Mouse (Mus musculus) liver, embryonic 14.5 days (tissue): ENCODE measurements at regions not wholly inside any gene's neighbourhood (a gene's known extent, or its start where the extent isn't known, plus 50 kb on each side); places are given as distances from the start of the nearest gene placed in this dataset.

Experiments
- ATAC-seq: fragments of 200-750 bp; cut with Nextera tagmentation; 2 replicates; pipeline ENCODE4 v1.8.0; 2017; ENCODE audit warnings: moderate number of reproducible peaks, mild to moderate bottlenecking, moderate library complexity; ENCODE audit not compliant: insufficient read depth
- DNase-seq, 3 experiments: peaks; one replicate each; pipeline ENCODE4 v3.0.0-alpha.2; 2012 to 2013; ENCODE audit warnings: low read depth in 3 of 3, low spot score in 3 of 3
- H3K27ac ChIP-seq: fragments of 300-500 bp; sonication (generic); 2 replicates; pipeline ENCODE4 v1.5.1; 2014; ENCODE audit warnings: moderate library complexity, mild to moderate bottlenecking, control low read depth, inconsistent platforms
- H3K27me3 ChIP-seq: fragments of 300-500 bp; sonication (generic); 2 replicates; pipeline ENCODE4 v1.6.1; 2014; ENCODE audit warnings: mild to moderate bottlenecking, low read length, moderate library complexity; ENCODE audit not compliant: control insufficient read depth, insufficient read depth
- H3K36me3 ChIP-seq: fragments of 300-500 bp; sonication (generic); replicated peaks from 2 replicates; pipeline ENCODE4 v1.6.1; 2014; ENCODE audit warnings: low read depth; ENCODE audit not compliant: control insufficient read depth, insufficient read depth
- H3K4me1 ChIP-seq, 2 experiments: fragments of 200-500 bp in 1 of 2; fragments of 300-500 bp in 1 of 2; sonication (generic) in 1 of 2; replicated peaks; 2 replicates each; pipeline ENCODE4 v1.6.1; 2012 to 2014; ENCODE audit warnings: antibody characterized with exemption in 1 of 2, inconsistent platforms in 1 of 2, low read length in 1 of 2; ENCODE audit not compliant: control insufficient read depth in 2 of 2, insufficient read depth in 2 of 2
- H3K4me2 ChIP-seq: fragments of 300-500 bp; sonication (generic); 2 replicates; pipeline ENCODE4 v1.6.1; 2014; ENCODE audit warnings: low read depth, mild to moderate bottlenecking, control low read depth, moderate library complexity
- H3K4me3 ChIP-seq, 2 experiments: fragments of 200-500 bp in 1 of 2; fragments of 300-500 bp in 1 of 2; sonication (generic) in 1 of 2; 2 replicates each; pipeline ENCODE4 v1.5.1; 2012 to 2014; ENCODE audit warnings: low read depth in 2 of 2, low read length in 2 of 2, mild to moderate bottlenecking in 2 of 2, control low read depth in 1 of 2, inconsistent platforms in 1 of 2, moderate library complexity in 1 of 2; ENCODE audit not compliant: insufficient read depth in 1 of 2
- H3K9ac ChIP-seq: fragments of 300-500 bp; sonication (generic); replicated peaks from 2 replicates; pipeline ENCODE4 v1.6.1; 2014; ENCODE audit warnings: mild to moderate bottlenecking, control low read depth, moderate library complexity
- H3K9me3 ChIP-seq: fragments of 300-500 bp; sonication (generic); 2 replicates; pipeline ENCODE4 v1.6.1; 2016; ENCODE audit warnings: low read length, mixed read lengths; ENCODE audit not compliant: control insufficient read depth
- CTCF ChIP-seq: IDR thresholded peaks from 2 replicates; pipeline ENCODE4 v1.5.1; 2016; ENCODE audit warnings: antibody characterized with exemption, low read depth, control low read depth
- EP300 ChIP-seq: IDR thresholded peaks from 2 replicates; pipeline ENCODE4 v1.6.1; 2016; ENCODE audit warnings: antibody characterized with exemption, low read depth
- WGBS: fragments of 180-500 bp; shearing (Covaris S2); extraction: QIAGEN DNeasy Blood & Tissue Kit; methylation state at CpG from one replicate; pipeline ENCODE4 v1.1.7; 2014; ENCODE audit not compliant: insufficient replicate concordance; 5-methylcytosine and 5-hydroxymethylcytosine counted together

DNA sequence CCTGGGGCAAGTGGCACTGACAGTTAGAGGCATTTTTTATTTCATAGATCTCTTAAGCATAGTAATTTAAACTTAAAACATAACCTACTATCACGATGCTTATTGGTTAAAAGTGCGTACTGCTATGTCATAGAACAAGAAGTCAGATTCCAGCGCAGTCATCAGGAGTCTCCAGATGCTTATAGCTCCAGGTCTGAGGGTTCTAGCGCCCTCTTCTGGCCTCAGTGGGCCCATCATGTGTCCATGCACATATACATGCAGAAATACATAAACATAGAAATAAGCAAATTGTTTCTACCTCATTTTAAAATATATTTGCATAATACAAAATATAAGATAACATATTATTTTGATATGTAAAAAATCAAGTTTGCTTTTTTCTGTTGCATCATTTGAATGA lies 1002.8 kb upstream of the Adgrl2 start:
- no peak overlapping the region for H3K4me3 ChIP-seq
- H3K36me3 ChIP-seq, result no peaks in the 10 kb centered on the region
- DNase-seq (no peak), ATAC-seq (no peak)
- H3K4me2 ChIP-seq, result no peak overlapping the region
- no peaks in the 10 kb centered on the region for H3K4me1 ChIP-seq
- H3K9ac ChIP-seq, result no peak overlapping the region
- 46% methylated on average over 4 of the region's 4 CpGs for WGBS
- H3K27ac ChIP-seq, result no peak overlapping the region
- H3K27me3 ChIP-seq, result no peaks in the 10 kb centered on the region
- no peaks in the 10 kb centered on the region for H3K9me3 ChIP-seq
- TF ChIP-seq CTCF (no peak), EP300 (no peak)

DNA sequence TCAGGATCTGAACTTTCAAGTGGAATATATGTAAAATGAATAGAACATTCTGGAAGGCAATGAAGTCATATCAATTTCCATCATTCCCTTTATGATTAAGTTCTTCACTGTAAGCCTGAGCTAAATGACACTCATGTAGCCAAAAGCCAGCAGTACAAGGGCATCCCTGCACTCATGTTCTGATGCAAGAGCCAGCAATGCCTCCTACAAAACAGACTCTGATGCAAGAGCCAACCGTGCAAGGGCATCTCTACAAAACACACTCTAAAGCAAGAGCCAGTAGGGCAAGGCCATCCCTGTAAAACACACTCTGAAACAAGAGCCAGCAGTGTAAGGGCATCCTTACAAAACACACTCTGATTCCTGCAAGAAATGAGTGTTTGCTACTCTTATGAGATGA lies 997.4 kb upstream of the Adgrl2 start:
- Histone ChIP-seq H3K36me3 (no peaks in the 10 kb centered on the region), H3K4me3 (no peak overlapping the region), H3K27me3 (no peaks in the 10 kb centered on the region), H3K27ac (no peak overlapping the region), H3K9me3 (no peaks in the 10 kb centered on the region), H3K4me2 (no peak overlapping the region), H3K9ac (no peak overlapping the region), H3K4me1 (no peaks in the 10 kb centered on the region)
- TF ChIP-seq EP300 (no peak), CTCF (no peak)
- no peak for ATAC-seq
- 36% methylated on average over 1 of the region's 1 CpGs for WGBS
- DNase-seq, result no peak

DNA sequence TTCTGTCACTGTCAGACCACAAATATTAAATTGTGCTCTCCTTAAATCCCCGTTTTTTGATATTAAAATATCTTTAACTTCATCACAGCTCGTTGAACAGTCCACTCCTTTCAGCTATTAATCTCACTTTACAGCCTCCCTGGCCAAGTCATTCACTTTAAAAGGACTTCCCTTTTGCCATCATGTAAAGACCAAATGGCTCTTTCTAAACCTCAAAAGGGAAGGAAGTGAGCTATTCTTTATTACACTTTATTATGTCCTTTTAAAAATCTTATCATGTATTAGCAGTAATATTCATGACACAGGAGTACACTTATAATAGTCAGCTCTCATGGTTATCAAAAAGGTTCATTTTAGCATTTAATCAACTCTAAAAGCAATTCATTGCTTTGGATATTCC lies 966.6 kb upstream of the Adgrl2 start:
- Histone ChIP-seq H3K27ac (no peak overlapping the region), H3K4me2 (no peak overlapping the region), H3K4me1 (no peaks in the 10 kb centered on the region), H3K9me3 (no peaks in the 10 kb centered on the region), H3K36me3 (no peaks in the 10 kb centered on the region), H3K27me3 (no peaks in the 10 kb centered on the region), H3K4me3 (no peak overlapping the region), H3K9ac (no peak overlapping the region)
- TF ChIP-seq CTCF (no peak), EP300 (no peak)
- no peak for DNase-seq
- no peak for ATAC-seq
- WGBS, result 10% methylated on average over 2 of the region's 2 CpGs

DNA sequence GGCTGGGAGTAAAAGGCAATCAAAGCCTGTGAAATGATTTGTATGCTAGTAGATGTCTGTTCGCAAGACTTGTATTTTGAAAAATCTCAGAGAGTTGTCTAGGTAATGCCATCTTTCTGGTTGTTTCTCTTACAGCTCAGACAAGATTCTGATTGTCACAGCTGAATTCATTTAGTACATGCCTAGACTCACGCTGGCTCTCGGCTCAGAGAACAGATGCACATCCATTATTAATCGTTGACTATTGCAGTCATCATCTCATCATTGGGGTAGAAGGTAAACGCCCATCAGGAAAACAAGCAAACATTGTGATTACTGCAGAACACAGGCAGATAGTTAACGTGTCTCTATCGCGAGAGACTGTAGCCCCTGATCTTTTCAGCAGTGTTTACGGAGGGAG lies 945.8 kb upstream of the Adgrl2 start:
- Histone ChIP-seq H3K36me3 (no peaks in the 10 kb centered on the region), H3K9ac (no peak overlapping the region), H3K9me3 (no peaks in the 10 kb centered on the region), H3K4me1 (no peaks in the 10 kb centered on the region), H3K4me2 (no peak overlapping the region), H3K27ac (no peak overlapping the region), H3K4me3 (no peak overlapping the region), H3K27me3 (no peaks in the 10 kb centered on the region)
- TF ChIP-seq EP300 (no peak), CTCF (no peak)
- ATAC-seq (no peak), DNase-seq (no peak)
- WGBS, result 64% methylated on average over 9 of the region's 9 CpGs

DNA sequence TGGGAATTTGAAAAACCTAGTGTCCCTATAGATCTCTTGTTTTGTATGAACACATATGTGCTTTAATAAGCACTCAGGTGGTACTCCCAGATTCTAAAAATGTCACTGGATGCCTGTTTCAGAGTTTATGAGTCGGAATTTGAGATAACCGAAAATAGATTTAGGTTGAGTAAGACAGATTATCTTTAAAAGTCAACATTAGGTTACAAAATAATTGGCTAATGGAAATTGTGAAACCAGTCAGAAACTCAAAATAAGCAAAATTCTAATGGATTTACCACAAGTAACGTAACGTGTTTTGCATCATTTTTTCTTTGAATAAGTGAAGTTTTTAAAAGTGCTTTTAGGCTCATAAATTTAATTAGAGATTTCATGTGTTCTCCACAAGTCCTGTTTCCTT lies 944.5 kb upstream of the Adgrl2 start:
- TF ChIP-seq EP300, result no peak
- no peak for TF ChIP-seq CTCF
- Histone ChIP-seq H3K9me3 (no peaks in the 10 kb centered on the region), H3K4me2 (no peak overlapping the region), H3K27me3 (no peaks in the 10 kb centered on the region), H3K4me3 (no peak overlapping the region), H3K27ac (no peak overlapping the region), H3K4me1 (no peaks in the 10 kb centered on the region), H3K36me3 (no peaks in the 10 kb centered on the region), H3K9ac (no peak overlapping the region)
- no peak for ATAC-seq
- DNase-seq, result no peak
- WGBS, result 65% methylated on average over 4 of the region's 4 CpGs
